Mouse (Mus musculus): Measurements from ENCODE around the gene Ccni. TPM values are rescaled to one million over a fixed set of nuclear protein-coding genes. Genes with fewer than 3 reads are reported as not detected.

The Ccni gene
- total RNA-seq, 2 experiments from 2014 or later: 139 to 144 TPM

- no peak for ATAC-seq (replicated peaks; ENCODE audit: poor library complexity, severe bottlenecking)
Observed at GRCm38 (mm10) chr5:93143360-93144091, 62.8 kb downstream of the Ccni start.

DNA sequence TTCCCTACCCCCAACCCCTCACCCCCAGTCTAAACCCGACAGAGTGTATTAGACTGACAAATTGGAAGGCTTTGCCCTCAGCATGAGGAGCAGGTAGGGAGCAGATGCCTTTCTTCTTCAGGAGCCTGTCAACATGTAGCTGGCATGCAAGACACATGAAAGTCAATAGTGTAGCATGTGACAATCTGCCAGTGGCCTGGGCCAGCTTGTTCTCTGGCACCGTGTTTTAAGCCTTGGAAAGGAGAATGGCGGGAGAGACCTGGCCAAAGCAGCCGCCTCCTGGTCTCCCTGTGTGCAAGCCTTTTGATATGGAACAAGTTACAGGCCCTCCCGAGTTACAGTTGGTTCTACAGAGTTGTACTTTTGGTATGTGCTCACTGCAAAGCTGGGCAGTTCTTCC lies 65.5 kb downstream of the Ccni start:
- no peak for ATAC-seq (replicated peaks; ENCODE audit: poor library complexity, severe bottlenecking)

- no peak for ATAC-seq (replicated peaks; ENCODE audit: poor library complexity, severe bottlenecking)
Observed at GRCm38 (mm10) chr5:93139350-93139749, 66.9 kb downstream of the Ccni start.

- ATAC-seq (replicated peaks; ENCODE audit: poor library complexity, severe bottlenecking): peak; percentile 60
Observed at GRCm38 (mm10) chr5:93136956-93137586, 69.2 kb downstream of the Ccni start.

DNA sequence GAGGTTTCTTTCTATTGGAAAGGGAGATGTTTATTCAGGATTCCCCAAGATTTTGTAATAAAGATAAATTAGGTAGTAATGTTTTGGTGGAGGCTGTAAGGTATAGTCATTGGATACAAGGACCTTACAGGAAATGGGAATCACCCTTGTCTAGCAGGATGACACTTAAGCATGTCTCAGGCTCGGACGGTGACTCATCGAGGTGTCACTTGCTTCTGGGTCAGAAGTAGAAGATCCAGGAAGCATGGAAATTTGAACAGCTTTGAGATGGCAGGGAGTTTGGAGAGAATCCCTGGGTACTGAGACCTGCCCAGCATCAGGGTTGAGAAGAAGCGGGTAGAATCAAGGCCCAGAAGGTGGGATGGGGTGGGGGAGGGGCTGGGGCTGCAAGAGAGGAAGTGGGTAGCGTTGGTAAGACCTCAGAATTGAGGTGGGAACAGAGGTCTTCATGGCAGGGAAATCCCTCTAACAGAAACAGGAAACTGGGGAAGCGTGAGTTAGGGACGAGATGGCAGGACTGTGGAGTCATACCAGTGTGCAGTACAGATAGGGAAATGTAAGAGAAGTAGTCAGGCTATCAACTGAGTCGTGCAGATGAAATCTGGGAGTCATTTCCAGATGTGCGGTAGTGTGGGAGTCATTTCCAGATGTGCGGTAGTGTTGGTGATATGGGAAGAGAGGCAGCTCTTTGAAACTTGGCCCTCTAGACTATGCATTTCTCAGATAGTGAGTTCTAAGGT lies 70.8 kb downstream of the Ccni start:
- ATAC-seq (replicated peaks; ENCODE audit: poor library complexity, severe bottlenecking): peak; percentile 67

- ATAC-seq (replicated peaks; ENCODE audit: poor library complexity, severe bottlenecking): peak; percentile 26
Observed at GRCm38 (mm10) chr5:93133445-93134244, 72.7 kb downstream of the Ccni start.

Other genes with a start within 250 kb of the Ccni start
- gene Sowahb, start 161.5 kb downstream of the Ccni start, total RNA-seq (2014; fragmentation: Nextera tagmentation): not detected in 2 replicates
- not detected in 2 replicates for gene Sowahb, start 161.5 kb downstream of the Ccni start, total RNA-seq (2017)
- gene Sept11, start 113.1 kb downstream of the Ccni start, total RNA-seq (2014; fragmentation: Nextera tagmentation): 89.0 and 103 TPM in 2 replicates
- gene Sept11, start 113.1 kb downstream of the Ccni start, total RNA-seq (2017): 67.7 and 70.7 TPM in 2 replicates
- gene 2010109A12Rik, start within 50 bp of the Ccni start, total RNA-seq (2014; fragmentation: Nextera tagmentation): not detected in 2 replicates
- 2.3 and 4.7 TPM in 2 replicates for gene 2010109A12Rik, start within 50 bp of the Ccni start, total RNA-seq (2017)
- 14.1 and 16.3 TPM in 2 replicates for gene Ccng2, start 60.8 kb upstream of the Ccni start, total RNA-seq (2014; fragmentation: Nextera tagmentation)
- gene Ccng2, start 60.8 kb upstream of the Ccni start, total RNA-seq (2017): 40.9 and 47.0 TPM in 2 replicates